Mouse (Mus musculus) lung, postnatal 36 days (tissue): ENCODE data around the gene Slc25a10.

Source experiments
- DNase-seq: peaks from one replicate; pipeline ENCODE4 v3.0.0; 2022; ENCODE audit warnings: mixed read lengths

The Slc25a10 gene

DNA sequence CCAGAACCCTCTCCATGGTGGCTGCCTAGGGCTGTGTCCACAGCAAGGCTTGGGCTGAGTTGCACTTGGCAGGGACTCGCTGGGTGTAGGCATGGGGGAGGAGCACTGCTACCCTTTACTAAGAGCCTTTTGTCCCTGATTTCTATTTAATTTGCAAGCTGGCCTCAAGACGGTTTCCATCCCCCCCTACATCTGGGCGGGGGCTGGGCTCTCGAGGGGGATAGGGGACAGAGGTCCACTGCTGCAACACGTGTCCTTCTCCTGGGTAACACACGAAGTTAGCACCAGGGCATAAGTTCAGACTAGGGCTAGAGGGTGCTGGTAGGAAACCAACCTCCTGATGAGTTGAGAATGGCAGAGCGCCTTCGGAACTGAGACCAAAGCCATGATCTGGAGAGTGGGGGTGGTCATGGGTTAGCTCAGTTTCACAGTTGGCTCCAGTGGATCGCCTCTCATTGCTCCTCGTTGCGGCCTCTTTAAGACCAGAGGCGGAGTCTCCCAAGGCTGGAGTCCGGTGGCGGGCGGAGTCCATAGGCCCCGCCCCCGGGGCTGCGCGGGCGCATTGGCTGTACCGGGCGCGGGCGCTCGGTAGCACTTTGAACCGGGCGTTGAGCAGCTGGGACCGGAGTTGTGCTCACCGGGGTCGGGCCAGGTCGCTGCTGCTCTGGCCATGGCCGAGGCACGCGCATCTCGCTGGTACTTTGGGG is at the start of gene Slc25a10:
TSS of gene Slc25a10 (plus strand) at position 524 of the 707 bp plus-strand sequence.
- peak; percentile 96 for DNase-seq

DNA sequence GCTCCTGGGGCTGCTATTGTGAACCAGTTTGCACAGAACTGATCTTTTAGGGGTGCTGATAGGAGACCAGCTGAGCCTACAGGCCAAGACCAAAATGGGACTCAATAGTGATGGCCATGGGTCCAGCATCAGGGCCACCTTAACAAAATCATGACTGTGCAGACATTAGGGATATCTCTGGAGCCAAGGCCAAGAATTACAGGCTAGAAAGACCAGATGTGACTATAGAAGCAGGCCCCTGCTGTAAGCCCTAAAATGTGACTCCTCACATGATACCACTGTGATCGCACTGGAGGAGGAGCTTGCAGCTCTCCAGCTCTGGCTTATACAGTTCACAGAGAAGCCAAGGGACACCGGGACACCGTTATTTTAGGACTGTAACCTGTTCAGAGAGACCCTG is 49.3 kb upstream of the Slc25a10 start, which contains the start of gene Tspan10:
TSS of gene Tspan10 (plus strand) at position 301 of the 400 bp plus-strand sequence.
- no peak for DNase-seq

DNA sequence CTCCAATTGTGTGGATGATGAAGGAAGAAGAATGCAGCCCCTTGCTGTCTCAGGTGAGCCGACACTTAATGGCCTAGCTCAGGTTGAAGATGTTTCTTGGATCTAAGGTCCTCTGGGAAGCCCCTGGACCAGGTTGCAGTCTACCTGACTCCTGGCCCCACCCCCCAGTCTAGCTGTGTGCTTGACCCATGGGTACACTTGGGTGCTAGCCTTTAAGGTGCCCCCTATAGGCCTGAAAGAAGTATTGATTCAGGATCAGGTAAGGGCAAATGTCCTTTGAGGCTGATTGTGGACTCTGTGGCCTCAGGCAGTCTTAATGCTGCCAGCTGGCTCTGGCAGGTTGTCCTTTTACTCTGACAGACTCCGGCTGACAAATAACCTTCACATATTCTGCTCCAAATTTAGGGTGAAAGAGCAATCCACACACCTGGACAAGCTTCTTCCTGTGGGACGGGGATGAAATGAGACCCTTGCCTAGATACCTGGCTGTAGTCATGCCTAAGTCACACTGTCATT is 48.8 kb upstream of the Slc25a10 start:
- no peak for DNase-seq

DNA sequence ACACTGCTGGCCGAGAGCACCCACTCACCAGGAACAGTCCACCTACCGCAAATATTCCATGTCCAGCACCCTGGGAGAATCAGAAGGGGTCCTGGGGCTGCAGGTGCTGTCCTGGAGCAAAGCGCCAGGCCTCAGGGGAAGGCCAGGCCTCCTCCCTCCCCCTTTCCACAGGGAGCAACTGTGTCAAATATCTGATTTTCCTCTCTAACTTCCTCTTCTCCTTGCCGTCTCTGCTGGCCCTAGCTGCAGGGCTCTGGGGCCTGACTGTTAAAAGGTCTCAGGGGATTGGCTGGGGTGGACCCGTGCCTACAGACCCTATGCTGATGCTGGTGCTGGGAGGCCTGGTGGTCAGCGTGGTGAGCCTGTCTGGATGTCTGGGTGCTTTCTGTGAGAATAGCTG is 47.5 kb upstream of the Slc25a10 start:
- no peak for DNase-seq

DNA sequence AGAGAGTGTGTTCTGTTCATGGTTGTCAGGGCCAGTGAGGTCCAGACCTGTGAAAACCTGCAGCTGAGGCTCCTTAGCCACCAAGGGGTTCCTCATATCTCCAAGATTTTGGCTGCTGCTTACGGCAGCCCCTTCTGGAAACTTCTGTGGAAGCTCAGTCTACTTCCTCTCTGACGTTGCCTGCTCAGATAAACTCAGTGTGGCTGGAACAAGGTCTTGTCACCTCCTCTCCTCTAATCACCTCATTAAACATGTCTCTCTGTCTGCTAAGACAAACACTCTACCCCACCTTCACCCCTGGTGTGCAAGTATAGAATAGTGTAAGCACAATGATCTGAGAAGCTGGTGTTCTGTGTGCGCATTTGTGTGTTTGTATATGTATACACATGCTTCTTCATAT is 46.2 kb upstream of the Slc25a10 start:
- DNase-seq, result no peak

DNA sequence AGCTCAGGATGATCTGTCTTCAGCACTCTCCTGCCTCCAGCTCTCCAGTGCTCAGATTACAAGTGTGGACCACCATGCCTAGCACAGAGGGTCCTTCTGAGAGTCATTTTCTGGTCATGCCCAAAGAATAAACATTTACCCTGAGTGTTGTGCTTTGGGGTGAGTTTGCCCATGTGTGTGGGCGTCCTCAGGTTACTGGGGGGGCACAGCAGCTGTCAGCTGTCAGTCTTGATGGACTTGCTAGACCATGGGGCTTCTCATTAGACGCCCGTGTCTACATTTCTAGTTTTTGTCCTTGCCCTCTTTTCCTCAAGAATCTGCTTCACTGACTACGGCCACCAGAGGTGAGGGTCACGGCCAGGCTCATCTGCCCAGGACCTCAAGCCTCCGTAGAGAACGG is 44.5 kb upstream of the Slc25a10 start:
- no peak for DNase-seq

DNA sequence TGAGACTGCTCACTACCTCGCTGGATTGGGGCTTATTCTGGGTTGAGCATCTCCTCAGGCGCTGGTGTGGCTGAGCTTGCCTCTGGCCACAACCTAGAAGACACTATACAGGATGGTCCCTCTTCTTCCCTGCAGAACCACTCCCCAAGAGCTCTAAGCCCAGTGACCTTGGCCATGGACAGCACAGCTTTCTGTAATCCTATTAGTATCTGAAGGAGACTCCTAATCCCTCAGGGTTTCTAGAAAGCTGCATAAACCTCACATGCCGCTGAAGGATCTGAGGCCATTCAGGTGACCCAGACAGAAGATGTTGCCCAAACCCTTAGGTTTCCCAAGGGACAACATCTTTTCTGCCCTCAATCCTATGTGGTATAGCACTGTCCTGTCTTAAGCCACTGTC is 39.4 kb upstream of the Slc25a10 start:
- DNase-seq, result no peak

DNA sequence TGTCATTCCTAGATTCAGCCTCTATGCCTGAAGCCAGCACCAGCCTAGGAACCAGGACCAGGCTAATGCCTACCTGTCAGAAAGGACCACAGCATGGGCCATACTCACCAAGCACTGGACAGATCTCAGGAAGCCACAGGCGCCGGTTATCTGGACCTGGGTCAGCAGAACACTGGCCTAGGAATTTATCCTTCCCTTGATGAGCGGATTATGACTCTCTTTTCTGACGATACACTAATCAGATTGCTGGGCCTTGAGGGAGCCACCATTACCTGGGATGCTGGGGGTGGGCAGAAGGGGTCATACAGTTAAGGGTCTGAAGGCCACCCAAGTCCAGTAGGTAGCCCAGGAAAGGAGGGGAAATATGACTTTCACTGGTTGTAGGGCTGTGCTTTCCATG is 38.3 kb upstream of the Slc25a10 start, which contains the start of gene Pde6g:
TSS of gene Pde6g (minus strand) at position 195 of the 400 bp plus-strand sequence.
- no peak for DNase-seq

DNA sequence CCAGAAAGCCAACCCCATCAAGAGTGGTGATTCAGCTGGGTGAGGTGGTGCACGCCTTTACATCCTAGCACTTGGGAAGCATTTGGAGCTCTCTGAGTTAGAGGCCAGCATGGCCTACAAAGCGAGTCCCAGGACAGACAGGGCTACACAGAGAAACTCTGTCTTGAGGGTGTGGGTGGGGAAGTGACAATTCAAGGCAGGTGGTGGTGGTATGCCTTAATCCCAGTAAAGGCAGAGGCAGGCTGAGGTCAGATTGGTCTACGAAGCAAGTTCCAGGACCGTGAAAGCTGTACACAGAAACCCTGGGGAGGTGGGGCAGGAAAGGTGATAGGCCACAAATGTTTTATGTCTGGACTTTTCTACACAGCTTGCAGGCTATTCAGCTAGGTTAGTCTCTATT is 36.7 kb upstream of the Slc25a10 start:
- no peak for DNase-seq

DNA sequence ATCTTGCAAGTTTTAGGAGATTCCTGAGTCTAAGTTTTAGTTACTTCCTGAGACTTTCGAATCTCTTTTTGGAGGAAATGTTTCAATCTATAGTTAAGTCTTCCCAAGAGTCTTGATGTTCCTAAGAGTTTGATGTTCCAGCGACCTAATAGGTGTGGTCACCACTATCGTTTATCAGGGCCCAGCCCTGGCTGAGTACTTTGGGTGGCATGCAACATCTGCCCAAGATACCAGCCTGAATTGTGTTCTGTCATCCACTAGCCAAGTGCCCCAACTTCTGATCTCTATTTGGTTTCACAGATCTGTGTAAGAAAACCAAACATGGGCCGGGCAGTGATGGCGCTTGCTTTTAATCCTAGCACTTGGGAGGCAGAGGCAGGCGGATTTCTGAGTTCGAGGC is 36.2 kb upstream of the Slc25a10 start:
- no peak for DNase-seq

DNA sequence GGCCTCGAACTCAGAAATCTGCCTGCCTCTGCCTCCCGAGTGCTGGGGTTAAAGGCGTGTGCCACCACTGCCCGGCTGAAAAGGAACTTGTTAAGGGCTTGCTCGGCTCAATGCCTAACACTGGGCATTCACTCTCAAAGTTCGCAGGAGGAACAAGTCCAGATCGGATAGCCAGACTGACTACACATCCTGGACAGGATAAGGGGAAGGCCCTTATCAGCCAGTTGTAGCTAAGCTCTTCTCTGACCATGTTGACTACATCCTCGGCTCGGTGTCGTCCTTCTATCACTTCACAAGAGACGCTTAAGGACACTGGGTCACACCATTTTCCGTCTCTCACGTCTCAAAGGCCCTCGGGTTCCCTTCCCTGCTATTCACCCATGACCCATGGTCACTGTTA is 34.3 kb upstream of the Slc25a10 start:
- no peak for DNase-seq

DNA sequence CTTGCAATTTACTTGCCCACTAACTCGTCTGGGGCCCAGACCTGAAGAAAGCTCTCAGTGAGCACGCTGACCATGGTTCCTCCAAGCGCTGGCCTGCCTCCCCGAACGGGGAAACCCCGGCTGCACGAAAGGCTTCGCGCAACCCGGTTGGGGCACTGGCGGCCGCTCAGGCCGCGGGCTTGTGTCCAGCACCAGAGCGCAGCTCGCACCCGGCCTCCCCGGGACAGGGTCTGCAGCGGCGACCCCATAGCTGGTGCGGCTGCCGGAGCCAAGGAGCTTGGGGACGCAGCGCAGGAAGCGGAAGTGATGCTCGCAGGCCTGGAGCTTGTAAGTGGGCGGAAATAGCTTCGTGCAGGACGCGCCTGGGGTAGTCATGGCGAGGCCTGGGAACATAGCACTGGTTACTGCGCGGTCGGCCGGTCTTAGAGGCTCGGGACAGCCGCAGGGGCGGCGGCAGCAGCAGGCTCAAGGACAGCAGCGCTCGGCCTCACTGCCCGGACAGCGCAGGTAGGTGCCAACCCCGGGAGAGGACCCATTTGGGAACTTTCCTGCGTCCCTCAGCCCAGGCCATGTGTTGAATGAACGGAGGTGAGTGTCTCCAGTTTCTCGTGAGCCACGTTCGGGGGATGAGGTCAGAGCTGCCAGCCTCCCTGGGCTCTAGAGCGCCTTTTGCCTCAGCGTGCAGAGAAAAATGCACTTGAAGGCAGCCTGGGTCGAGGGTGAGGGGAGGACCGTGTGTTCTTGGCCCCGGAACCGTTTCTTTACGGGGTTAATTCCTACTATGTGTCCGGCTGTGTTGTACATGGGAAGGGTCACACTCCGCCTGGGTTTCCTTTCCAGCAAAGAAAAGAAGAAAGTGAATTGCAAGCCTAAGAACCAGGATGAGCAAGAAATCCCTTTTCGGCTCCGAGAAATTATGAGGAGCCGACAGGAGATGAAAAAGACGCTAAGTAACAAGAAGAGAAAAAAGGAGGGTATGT is 33.6 kb upstream of the Slc25a10 start, which contains the start of the genes Oxld1 and Ccdc137:
TSS of gene Oxld1 (minus strand) at position 297 of the 980 bp plus-strand sequence.
TSS of gene Ccdc137 (plus strand) at position 344 of the 980 bp plus-strand sequence.
- peak; percentile 80 for DNase-seq

DNA sequence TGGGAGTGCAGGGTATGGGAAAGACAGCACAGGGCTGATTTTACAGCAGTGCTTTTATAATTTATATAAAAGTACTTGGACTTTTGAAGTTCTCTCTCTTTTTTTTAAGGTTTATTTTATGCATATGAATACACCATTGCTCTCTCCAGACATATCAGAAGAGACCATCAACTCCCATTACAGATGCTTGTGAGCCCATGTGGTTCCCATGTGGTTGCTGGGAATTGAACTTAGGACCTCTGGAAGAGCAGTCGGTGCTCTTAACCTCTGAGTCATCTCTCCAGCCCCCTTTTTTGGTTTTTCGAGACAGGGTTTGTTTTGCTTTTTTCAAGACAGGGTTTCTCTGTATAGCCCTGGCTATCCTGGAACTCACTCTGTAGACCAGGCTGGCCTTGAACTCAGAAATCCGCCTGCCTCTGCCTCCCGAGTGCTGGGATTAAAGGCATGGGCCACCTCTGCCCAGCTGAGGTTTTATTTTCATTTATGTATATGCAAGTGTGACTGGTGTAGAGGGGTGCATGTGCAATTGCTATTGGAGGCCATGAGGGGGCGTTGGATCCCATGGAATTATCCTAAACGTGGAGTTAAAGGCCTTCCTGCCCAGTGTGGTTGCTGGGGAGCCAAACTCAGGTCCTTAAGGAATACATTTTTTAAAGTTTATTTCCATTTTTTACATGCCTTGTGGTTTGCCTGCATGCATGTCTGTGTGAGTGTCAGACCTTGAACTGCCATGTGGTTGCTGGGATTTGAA is 32.6 kb upstream of the Slc25a10 start:
- DNase-seq, result no peak

DNA sequence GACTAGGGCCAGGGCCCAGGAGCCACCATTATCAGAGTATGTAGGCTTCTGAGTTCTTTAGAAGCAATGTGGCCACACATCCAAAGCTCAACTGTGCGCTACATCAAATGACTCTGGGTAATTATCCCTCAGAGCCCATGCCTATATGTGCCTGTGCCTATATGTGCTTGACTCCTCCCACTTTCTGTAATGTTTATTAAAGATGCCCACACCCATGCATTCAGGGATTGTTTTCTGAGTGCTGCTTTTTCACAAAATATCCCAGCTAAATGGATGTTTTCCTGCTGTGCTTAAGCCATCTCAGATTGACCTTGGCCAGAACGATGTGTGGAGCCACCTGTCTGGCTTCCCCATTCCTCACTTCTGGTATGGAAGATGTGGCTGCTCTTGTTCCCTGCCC is 28.1 kb upstream of the Slc25a10 start:
- no peak for DNase-seq

DNA sequence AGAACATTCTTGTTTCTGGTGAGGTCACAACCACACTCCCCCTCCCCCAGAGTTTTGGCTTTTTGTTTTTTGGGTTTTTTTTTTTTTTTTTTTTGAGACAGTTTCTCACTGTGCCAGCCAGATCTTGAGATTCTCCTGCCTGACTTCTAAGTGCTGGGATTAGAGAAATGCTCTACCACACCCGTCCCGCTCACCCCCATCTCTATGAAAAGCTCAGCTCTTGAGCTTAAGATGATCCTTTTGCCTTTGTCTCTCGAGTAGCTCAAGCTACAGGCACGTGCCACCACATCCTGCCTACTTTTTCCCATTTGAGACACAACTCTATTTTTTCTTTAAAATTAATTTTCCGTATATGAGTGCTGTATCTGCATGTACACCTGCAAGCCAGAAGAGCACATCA is 27.3 kb upstream of the Slc25a10 start:
- DNase-seq, result no peak

DNA sequence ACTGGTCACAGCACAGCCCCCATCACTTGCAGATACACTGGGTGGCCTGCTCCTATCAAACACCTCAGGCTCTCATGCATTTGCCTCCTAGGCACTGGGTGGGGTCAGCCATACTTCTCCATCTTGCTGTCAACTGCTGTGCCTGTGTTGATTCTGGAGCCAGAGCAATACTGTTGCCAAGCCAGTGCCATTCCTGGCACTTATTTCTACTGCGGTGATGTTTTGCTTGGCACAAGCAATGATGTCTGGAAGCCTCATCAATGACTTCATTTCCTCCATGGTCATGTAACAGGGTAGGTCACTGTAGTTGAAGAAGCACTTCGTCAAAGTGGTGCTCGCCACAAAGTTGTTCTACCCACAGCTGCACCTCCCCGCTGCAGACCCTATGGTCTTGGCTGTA is 26.1 kb upstream of the Slc25a10 start:
- DNase-seq, result no peak

DNA sequence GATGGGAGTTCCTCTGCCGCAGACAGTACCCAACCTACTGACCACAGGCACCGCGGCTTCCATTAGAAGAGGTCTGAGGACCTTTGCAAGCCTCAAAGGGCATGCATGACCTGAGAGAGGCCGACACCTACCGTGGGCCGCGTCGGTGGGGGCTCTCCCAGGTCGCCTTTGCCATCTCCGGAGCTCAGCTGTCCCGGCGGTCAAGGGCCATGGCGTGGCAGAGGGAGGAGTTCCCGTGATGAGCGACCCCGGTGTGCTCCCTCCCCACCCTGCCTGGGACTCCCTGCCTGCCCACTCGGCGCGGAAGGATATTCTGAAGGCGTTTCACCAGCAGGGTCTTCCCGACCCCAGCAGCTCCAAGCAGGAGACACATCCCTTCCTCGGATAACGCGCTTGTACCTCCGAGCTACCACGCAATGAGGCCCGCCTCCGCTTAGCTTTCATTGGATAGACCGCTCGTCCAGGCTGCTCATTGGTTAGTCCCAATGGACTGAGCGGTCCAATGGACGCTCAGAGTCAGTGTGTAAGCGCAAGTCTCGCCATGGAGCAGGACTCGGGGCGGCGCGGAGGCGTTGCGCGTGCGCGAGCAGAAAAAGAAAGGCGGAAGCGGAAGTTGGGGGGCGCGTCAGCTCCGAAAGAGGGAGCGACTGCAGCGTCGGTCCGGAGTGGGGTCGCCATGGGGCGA is 24.4 kb upstream of the Slc25a10 start, which contains the start of gene Arl16:
TSS of gene Arl16 (minus strand) at position 557 of the 685 bp plus-strand sequence.
- DNase-seq, result peak; percentile 96

DNA sequence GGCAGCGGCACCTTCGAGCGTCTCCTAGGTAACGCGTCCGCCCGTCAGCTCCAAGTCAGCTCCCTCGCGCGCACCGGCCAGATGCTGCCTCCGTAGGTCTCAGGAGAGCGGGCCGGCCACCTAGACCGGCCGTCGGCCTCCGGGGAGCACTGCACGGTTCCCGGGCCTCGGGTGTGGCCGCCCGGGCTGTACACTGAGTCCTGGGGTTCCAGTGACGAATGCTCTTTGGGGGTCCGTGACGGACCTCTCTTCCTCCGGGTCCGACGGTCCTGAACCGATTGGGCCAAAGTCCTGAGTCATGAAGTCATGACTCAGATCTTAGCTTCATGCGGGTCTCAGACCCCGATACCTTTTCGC is 23.9 kb upstream of the Slc25a10 start:
- DNase-seq, result no peak

DNA sequence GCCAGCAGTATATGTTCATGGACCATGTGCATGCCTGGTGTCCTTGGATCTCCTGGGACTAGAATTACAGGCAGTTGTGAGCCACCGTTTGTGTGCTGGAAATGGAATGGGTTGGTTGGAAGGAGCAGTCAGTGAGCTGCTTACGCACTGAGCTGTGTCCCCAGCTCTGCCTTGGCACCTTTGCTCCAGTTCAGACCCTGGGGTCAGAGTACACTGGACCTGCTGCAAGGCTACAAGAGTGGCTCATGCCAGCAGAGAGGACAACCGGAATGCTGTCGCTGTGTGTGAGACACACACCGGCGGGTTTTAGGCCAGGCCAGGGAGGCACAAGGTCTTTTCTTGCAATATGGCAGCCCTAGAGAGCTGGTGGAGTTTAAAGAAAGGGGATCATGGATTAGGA is 19.6 kb upstream of the Slc25a10 start:
- DNase-seq, result no peak

DNA sequence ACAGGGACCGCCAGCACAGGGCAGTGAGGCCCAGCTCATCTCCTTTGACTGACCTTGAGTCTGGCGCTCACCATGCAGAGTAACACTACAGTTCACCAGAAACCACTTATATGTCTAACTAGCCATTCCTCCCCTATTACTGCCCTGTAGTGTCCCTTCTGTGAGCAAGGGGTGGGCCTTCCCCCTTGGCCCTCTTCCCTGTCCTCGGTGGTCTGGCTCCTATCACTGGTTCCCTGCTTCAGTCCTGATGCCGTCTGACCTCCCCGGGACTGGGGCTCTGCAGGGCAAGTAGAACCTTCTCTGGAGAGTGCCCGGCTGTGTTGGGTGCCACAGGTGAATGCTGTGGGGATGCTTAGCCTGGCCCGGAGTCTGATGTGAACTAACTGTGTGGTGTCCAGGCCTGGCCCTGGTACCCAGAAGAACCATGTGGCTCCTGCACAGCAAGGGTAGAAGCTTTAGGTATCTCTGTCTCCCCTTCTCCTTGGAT is 8.1 kb upstream of the Slc25a10 start:
- no peak for DNase-seq

DNA sequence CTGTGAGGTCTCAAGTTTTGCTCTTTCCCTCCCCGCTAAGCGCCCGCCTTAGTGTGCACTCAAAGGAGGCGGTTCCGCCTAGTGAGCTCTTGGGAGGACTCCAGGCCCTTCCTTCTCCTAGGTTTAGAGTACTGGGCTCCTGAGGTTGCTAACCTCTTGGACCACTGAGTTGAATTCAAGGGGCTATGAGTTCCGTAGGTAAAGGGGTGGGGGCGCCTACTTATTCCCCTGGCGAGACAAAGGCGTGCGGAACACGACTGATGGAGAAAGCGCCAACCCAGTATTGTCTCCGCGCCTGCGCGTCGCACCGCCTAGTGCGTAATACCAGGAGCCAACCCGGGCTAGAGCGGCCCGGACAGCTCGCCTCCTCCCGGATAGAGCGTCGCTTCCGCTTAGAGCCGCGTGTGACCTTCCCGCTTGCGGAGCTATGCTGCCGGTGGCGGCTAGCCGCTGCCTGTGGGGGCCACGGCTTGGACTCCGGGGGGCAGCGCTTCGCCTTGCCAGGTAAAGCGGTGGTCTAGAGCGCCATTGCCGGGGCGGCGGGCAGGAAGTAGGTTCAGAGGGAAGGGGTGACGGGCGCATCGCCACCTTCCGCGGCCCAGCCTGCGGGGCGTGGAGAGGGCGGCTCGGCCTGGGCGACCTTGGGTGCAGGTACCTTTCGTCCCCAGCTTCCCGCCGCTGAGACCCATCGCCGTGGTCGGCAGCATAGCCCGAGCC is 7.2 kb upstream of the Slc25a10 start, which contains the start of gene Mrpl12:
TSS of gene Mrpl12 (plus strand) at position 349 of the 717 bp plus-strand sequence.
- DNase-seq, result peak; percentile 92
